Mouse (Mus musculus): Measurements from ENCODE around the gene Olfm3. TPM values are rescaled to one million over a fixed set of nuclear protein-coding genes. Genes with fewer than 3 reads are reported as not detected.

Olfm3 gene
- polyA plus RNA-seq, 1 experiment, result not detected

DNA sequence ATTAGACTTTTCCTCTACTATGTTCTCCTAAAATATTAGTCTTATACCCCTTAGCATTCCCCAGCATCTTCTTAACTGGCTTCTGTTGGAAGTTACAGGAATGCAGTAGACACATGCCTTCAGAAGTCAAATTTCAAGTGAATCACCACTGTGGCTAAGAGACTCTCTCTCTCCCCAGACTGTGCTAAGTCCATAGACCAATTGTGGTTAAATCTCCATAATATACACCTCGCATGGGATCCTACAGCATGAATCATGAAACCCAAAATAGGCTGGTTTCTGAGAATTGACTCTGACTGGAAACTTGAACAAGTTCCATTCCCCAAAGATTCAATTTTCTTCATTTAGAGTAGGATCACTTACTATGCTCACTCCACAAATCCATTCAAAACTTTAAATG lies 124.2 kb downstream of the Olfm3 start:
- no peaks in the 10 kb centered on the region for H3K4me1 ChIP-seq (ENCODE audit: control insufficient read depth, insufficient read depth, low read length)
- 59% methylated on average over 1 of the region's 1 CpGs for WGBS
- H3K4me3 ChIP-seq (ENCODE audit: insufficient read depth, low read depth, low read length), result no peak overlapping the region
- no peak overlapping the region for H3K27ac ChIP-seq (ENCODE audit: insufficient read depth, low read depth, low read length)
- TF ChIP-seq POLR2A (IDR thresholded peaks at IDR 0.05; ENCODE audit: insufficient read depth, low read depth, low read length) (no peak), CTCF (IDR thresholded peaks at IDR 0.05; ENCODE audit: insufficient read depth, low read depth, low read length) (no peak)

DNA sequence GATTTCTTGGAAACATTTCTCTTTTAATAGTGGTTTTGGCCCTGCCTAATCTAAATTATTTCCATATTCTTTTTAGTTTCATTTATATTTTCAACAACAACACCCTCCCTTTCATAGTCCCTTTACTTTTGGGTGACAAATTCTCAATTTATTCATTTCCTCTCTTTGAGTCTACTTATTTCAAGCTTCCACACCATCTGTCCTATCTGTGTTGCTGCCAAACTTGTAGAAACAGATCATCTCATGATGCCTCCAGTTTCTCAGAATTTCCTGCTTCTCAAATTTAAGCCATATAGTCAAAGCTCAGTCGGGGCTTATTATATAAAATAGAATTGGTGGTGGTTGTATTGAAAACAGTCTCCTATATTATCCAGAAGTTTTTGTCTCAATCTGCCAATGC lies 124.7 kb downstream of the Olfm3 start:
- Histone ChIP-seq H3K4me3 (ENCODE audit: insufficient read depth, low read depth, low read length) (no peak overlapping the region), H3K4me1 (ENCODE audit: control insufficient read depth, insufficient read depth, low read length) (no peaks in the 10 kb centered on the region), H3K27ac (ENCODE audit: insufficient read depth, low read depth, low read length) (no peak overlapping the region)
- 74% methylated on average over 1 of the region's 1 CpGs for WGBS
- TF ChIP-seq CTCF (IDR thresholded peaks at IDR 0.05; ENCODE audit: insufficient read depth, low read depth, low read length) (no peak), POLR2A (IDR thresholded peaks at IDR 0.05; ENCODE audit: insufficient read depth, low read depth, low read length) (no peak)

DNA sequence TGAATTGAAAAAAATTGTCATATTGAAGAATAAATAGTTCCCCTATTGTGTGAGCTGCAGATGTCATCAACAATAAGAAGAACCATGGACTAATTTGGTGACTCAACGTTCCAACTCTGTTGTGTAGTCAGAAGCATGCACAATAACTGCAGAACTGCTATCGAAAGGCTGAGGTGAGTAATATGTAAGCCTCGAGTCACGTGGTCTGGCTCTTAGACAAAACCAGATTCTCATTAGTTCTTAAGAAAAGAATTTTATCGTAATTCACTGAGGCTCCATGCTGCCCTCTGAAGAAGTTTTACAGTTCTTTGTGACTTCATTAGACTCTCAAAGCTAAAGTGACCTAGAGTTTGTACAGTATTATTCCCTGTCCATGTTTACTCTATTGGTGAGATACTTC lies 145.2 kb downstream of the Olfm3 start:
- Histone ChIP-seq H3K4me1 (ENCODE audit: control insufficient read depth, insufficient read depth, low read length) (no peaks in the 10 kb centered on the region), H3K27ac (ENCODE audit: insufficient read depth, low read depth, low read length) (no peak overlapping the region), H3K4me3 (ENCODE audit: insufficient read depth, low read depth, low read length) (no peak overlapping the region)
- TF ChIP-seq CTCF (IDR thresholded peaks at IDR 0.05; ENCODE audit: insufficient read depth, low read depth, low read length) (no peak), POLR2A (IDR thresholded peaks at IDR 0.05; ENCODE audit: insufficient read depth, low read depth, low read length) (no peak)
- WGBS, result 76% methylated on average over 5 of the region's 5 CpGs

DNA sequence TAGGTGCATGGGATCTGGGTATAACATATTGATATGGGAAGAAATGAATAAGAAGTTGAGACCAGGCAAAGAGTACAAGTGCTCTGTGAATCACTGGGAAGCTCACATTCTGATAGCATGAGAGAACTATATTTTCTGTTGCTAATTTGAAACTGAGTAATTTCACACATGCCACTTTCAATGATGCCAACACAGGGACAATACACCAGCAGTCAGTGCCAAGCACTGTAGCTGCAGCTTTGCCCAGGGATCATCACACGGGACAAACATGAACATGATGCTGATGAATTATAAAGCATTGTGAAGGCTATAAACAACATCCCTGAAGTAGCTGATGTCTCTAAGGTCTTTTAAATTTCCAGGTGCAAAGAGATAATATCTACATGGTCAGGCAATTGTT lies 161.0 kb downstream of the Olfm3 start:
- TF ChIP-seq POLR2A (IDR thresholded peaks at IDR 0.05; ENCODE audit: insufficient read depth, low read depth, low read length), result no peak
- no peak for TF ChIP-seq CTCF (IDR thresholded peaks at IDR 0.05; ENCODE audit: insufficient read depth, low read depth, low read length)
- WGBS, result 75% methylated on average over 1 of the region's 1 CpGs

DNA sequence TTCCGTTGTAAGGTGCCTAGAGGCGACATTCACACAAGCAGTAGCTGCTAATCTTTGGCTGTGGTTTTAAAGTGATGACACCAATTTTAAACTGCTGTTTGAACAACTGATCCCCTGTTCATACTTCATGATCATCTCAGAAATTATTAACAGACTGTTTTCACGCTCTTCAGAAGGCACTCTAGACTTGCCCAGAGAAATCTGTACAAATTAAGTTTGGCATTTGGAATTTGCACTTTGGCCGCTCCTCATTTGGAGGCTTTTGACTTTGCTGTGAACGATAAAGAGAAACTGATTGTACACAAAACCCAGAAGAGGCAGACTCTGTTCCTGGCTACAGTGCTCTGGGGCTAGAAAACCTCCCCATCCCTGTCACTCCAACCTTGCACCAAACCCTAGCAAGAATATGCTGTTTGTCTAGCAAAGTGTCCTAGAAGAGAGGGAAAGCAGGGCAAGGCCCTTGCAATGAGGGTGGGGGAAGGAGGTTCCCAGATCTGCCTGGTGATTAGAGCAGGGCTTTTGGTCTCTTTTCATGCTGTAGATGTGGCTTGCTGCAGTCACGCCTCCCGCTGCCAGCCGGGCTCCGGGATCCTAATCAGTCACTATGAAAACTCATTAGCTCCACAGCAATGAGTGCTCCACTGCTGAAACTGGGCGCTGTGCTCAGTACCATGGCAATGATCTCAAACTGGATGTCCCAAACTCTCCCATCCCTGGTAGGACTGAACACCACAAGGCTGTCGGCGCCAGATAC lies 176.7 kb downstream of the Olfm3 start:
- peaks cover 5% of the 10 kb centered on the region; the same call in 1 of the 2 replicates for H3K4me1 ChIP-seq (ENCODE audit: control insufficient read depth, insufficient read depth, low read length)
- H3K4me3 ChIP-seq (ENCODE audit: insufficient read depth, low read depth, low read length), result no peak overlapping the region
- TF ChIP-seq POLR2A (IDR thresholded peaks at IDR 0.05; ENCODE audit: insufficient read depth, low read depth, low read length) (no peak), CTCF (IDR thresholded peaks at IDR 0.05; ENCODE audit: insufficient read depth, low read depth, low read length) (no peak)
- WGBS, result 42% methylated on average over 12 of the region's 12 CpGs
- no peak overlapping the region for H3K27ac ChIP-seq (ENCODE audit: insufficient read depth, low read depth, low read length)

More for the DNA sequence above, 161.0 kb downstream of the Olfm3 start:
- no peak overlapping the region for H3K4me3 ChIP-seq (ENCODE audit: insufficient read depth, low read depth, low read length)
- no peaks in the 10 kb centered on the region for H3K4me1 ChIP-seq (ENCODE audit: control insufficient read depth, insufficient read depth, low read length)
- H3K27ac ChIP-seq (ENCODE audit: insufficient read depth, low read depth, low read length), result no peak overlapping the region

DNA sequence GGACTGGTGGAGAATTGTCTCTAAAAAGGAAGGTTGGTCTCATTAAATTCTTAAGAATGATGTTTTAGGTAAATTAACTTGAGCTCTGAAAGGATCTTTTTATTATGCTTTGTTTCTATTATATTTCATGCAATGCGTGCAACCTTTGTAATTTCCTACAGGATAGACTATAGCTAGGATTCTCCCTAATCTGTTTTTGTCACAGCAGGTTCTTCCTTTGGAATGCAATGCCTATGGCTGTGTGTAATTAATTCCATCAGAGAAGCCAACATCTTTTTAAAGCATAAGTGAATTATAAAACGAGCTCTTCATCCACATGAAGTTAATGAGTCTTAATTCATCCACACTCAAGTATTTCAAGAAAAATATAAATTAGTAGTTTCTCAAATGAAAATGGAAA lies 177.5 kb downstream of the Olfm3 start:
- peaks cover 5% of the 10 kb centered on the region; the same call in 1 of the 2 replicates for H3K4me1 ChIP-seq (ENCODE audit: control insufficient read depth, insufficient read depth, low read length)
- TF ChIP-seq POLR2A (IDR thresholded peaks at IDR 0.05; ENCODE audit: insufficient read depth, low read depth, low read length) (no peak), CTCF (IDR thresholded peaks at IDR 0.05; ENCODE audit: insufficient read depth, low read depth, low read length) (no peak)
- H3K27ac ChIP-seq (ENCODE audit: insufficient read depth, low read depth, low read length), result no peak overlapping the region
- 56% methylated on average over 2 of the region's 2 CpGs for WGBS
- H3K4me3 ChIP-seq (ENCODE audit: insufficient read depth, low read depth, low read length), result no peak overlapping the region

DNA sequence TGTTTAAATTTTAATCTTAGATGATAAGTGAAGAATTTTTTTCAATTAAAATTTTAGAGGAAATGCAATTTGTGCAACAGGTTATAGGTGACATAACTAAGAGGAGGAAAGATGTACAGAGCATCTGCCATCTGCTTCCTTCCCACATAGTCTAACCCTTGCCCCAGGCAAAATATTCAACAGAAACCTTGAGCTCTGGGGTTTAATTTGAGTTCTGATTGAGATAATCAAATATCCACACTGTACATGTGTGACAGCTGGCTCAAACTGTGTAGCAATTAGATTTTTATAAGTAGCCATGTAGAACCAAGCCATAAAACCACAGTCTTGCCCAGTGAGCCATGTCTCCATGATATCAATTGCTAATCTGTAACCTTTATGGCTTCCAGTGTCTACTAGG lies 179.1 kb downstream of the Olfm3 start:
- Histone ChIP-seq H3K4me3 (ENCODE audit: insufficient read depth, low read depth, low read length) (no peak overlapping the region), H3K4me1 (ENCODE audit: control insufficient read depth, insufficient read depth, low read length) (peaks cover 5% of the 10 kb centered on the region; the same call in 1 of the 2 replicates), H3K27ac (ENCODE audit: insufficient read depth, low read depth, low read length) (no peak overlapping the region)
- TF ChIP-seq POLR2A (IDR thresholded peaks at IDR 0.05; ENCODE audit: insufficient read depth, low read depth, low read length) (no peak), CTCF (IDR thresholded peaks at IDR 0.05; ENCODE audit: insufficient read depth, low read depth, low read length) (no peak)

DNA sequence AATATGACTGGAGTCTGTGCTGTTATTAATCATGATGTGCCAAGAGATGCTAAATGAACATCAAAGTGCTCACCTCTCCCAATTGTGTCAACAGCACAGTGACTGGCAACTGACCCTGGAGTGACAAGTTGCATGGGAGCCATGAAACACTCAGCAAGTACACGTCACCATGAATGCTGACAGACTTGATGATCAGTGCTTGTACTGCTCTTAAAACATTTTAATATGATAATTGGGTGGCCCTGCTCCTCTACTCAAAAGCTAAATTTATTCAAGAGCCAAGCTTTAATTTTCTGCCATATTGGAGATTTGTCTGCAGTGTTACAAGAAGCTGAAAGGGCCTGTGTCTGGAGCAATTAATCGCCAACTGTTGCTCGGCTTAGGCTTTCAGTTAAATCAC lies 184.4 kb downstream of the Olfm3 start:
- 85% methylated on average over 3 of the region's 3 CpGs for WGBS
- Histone ChIP-seq H3K27ac (ENCODE audit: insufficient read depth, low read depth, low read length) (no peak overlapping the region), H3K4me3 (ENCODE audit: insufficient read depth, low read depth, low read length) (no peak overlapping the region), H3K4me1 (ENCODE audit: control insufficient read depth, insufficient read depth, low read length) (no peaks in the 10 kb centered on the region)
- TF ChIP-seq POLR2A (IDR thresholded peaks at IDR 0.05; ENCODE audit: insufficient read depth, low read depth, low read length) (no peak), CTCF (IDR thresholded peaks at IDR 0.05; ENCODE audit: insufficient read depth, low read depth, low read length) (no peak)

DNA sequence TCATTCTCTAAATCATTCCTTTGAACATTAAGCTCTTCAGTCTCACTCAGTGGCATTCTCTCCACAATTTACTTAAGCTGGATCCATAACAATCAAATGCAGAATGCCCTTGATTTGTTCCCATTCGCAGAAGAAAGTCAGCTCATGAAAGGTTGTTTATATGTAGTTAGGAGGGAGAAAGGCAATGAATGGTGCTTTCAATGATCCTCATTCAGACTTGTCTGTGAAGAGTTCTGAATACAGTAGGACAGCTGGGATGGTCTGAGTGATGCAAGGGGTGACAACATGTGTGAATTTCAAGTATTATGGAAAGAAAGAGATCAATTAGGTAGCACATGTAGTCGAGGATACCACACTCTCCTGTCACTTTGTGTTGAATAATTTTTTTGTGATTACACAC lies 186.8 kb downstream of the Olfm3 start:
- no peak for TF ChIP-seq POLR2A (IDR thresholded peaks at IDR 0.05; ENCODE audit: insufficient read depth, low read depth, low read length)
- no peak for TF ChIP-seq CTCF (IDR thresholded peaks at IDR 0.05; ENCODE audit: insufficient read depth, low read depth, low read length)
- 46% methylated on average over 2 of the region's 2 CpGs for WGBS
- H3K27ac ChIP-seq (ENCODE audit: insufficient read depth, low read depth, low read length), result no peak overlapping the region
- no peak overlapping the region for H3K4me3 ChIP-seq (ENCODE audit: insufficient read depth, low read depth, low read length)
- no peaks in the 10 kb centered on the region for H3K4me1 ChIP-seq (ENCODE audit: control insufficient read depth, insufficient read depth, low read length)

All from olfactory bulb, adult 2 months (tissue).